Mouse (Mus musculus): ENCODE measurements at regions not wholly inside any gene's neighbourhood (a gene's known extent, or its start where the extent isn't known, plus 50 kb on each side); places are given as distances from the start of the nearest gene placed in this dataset.
A peak's percentile ranks its signal among the peaks of the same experiment; 100 is the strongest.

DNA sequence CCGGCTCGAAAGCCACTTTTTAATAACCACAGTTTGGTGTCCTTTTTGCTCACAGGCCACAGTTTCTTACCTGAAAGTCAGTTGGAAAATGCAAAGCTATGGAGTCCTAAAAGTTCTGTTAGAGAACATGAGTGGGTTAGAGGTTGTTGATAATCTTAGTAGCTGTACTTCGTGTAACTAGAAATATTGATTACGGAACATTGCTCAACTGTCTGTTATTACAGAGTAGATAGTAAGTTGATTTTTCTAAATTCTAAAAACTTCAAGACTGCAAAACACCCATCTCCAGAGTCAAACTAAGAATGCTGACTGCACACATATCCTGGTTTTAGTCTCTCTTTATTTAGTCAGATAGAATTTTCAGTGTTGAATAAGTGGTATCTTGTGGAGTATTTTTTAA lies 111.0 kb downstream of the Slc38a4 start:
- no peak for DNase-seq (ENCODE audit: low read depth, low spot score)
- H3K36me3 ChIP-seq (ENCODE audit: control insufficient read depth, insufficient read depth, low read length, poor library complexity, severe bottlenecking): no peaks in the 10 kb centered on the region
- H3K27me3 ChIP-seq (ENCODE audit: control insufficient read depth, insufficient read depth, low read length, poor library complexity, severe bottlenecking): no peaks in the 10 kb centered on the region

DNA sequence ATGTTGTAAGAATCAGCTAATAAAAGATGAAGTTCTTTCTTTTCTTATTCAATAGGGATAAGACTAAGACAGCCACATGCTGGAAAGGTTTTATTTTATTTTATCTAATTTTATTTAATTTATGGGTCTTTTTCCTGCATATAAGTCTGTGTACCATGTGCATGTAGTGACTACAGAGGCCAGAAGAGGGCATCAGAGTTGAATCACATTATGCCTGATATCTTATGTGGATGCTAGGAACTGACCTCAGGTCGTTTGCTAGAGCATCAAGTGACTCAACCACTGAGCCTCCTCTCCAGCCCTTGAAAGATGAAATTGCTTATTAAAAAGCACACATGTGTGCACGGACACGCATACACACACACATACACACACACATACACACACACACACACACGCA lies 113.1 kb downstream of the Slc38a4 start:
- no peaks in the 10 kb centered on the region for H3K36me3 ChIP-seq (ENCODE audit: control insufficient read depth, insufficient read depth, low read length, poor library complexity, severe bottlenecking)
- H3K27me3 ChIP-seq (ENCODE audit: control insufficient read depth, insufficient read depth, low read length, poor library complexity, severe bottlenecking): no peaks in the 10 kb centered on the region
- no peak for DNase-seq (ENCODE audit: low read depth, low spot score)

DNA sequence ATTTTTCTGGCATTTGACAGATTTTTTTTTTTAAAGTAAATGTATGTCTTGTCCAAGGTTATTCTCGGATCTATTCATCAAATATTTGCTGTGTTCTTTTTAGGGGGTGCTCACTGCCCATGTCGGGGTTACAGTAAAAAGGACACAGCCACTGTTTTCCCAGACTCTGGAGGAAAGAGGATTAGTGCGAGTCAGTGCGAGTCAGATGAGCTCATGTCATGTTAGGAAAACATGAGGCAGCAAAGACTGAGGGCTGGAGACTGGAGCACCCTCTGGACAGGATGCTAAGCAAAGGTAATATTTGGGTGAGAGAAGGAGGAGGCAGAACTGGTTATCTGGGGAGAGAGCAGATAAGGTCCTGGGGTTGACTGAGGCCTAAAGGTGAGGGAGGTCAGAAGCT lies 117.3 kb downstream of the Slc38a4 start:
- DNase-seq (ENCODE audit: low read depth, low spot score): no peak
- H3K36me3 ChIP-seq (ENCODE audit: control insufficient read depth, insufficient read depth, low read length, poor library complexity, severe bottlenecking): no peaks in the 10 kb centered on the region
- no peaks in the 10 kb centered on the region for H3K27me3 ChIP-seq (ENCODE audit: control insufficient read depth, insufficient read depth, low read length, poor library complexity, severe bottlenecking)

DNA sequence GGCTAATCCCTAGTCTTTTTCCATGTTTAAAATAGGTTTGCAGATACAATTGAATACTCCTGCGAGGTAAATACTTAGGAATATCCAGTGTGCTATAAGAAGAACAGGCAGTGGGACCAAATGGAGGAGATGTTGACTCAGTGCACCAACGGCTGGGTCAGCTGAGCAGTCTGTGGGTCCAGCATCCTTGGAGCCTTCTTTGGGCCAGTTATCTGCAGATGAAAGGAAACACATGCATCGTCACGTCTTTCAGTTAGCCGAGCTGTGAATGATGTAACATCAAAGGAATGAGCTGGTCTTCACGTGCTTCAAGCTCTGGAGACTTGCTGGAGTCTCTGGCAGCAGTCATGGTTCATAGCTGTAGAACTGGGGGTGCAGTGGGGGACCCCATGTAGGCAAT lies 118.1 kb downstream of the Slc38a4 start:
- DNase-seq (ENCODE audit: low read depth, low spot score): no peak
- H3K36me3 ChIP-seq (ENCODE audit: control insufficient read depth, insufficient read depth, low read length, poor library complexity, severe bottlenecking): no peaks in the 10 kb centered on the region
- H3K27me3 ChIP-seq (ENCODE audit: control insufficient read depth, insufficient read depth, low read length, poor library complexity, severe bottlenecking): no peaks in the 10 kb centered on the region

DNA sequence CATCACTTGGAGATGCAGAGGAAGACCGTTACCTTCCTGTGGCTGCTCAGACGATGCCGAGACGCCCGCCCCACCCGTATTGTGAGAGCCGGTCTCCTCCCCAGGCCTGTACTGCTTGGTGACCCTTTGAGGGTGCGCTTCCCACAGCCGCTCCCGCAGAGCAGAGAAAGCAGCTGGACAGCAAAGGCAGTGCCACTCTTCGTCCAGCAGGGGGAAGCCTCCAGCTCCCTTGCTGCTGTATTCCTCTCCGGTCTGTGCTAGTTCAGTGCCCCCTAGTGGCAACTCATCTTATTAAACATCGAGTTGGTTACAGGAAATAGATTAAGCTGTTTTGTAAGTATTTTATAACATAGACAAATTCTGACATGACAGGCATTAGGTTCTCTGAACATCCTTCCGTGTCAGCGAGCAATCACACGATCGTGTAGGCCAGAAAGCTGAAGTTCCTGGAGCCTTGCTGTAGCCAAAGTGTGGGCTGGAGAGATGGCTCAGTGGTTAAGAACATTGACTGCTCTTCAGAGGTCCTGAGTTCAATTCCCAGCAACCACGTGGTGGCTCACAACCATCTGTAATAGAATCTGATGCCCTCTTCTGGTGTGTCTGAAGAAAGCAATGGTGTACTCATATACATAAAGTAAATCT lies 118.9 kb downstream of the Slc38a4 start:
- Histone ChIP-seq H3K36me3 (ENCODE audit: control insufficient read depth, insufficient read depth, low read length, poor library complexity, severe bottlenecking) (no peaks in the 10 kb centered on the region), H3K27me3 (ENCODE audit: control insufficient read depth, insufficient read depth, low read length, poor library complexity, severe bottlenecking) (no peaks in the 10 kb centered on the region)
- peak; percentile 94 for DNase-seq (ENCODE audit: low read depth, low spot score)

DNA sequence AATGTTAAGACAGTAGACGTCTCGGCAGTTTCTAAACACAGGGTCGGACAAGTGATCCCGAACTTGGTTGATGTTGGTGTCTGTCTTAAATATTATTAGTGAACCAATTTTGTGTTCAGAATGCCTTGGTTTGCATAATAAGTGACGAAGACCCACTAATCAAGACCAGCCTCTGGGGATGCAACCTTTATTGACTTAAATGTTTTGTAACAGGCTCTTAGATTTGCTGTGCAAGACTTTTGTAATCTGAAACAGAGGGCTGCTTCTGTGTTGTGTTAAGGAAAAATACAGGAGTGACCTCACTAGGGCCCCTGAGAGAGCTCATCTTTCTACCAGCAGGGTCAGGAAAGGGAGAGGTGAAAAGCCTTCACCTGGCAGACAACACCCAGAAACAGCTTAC lies 119.5 kb downstream of the Slc38a4 start:
- Histone ChIP-seq H3K27me3 (ENCODE audit: control insufficient read depth, insufficient read depth, low read length, poor library complexity, severe bottlenecking) (no peaks in the 10 kb centered on the region), H3K36me3 (ENCODE audit: control insufficient read depth, insufficient read depth, low read length, poor library complexity, severe bottlenecking) (no peaks in the 10 kb centered on the region)
- DNase-seq (ENCODE audit: low read depth, low spot score): no peak

DNA sequence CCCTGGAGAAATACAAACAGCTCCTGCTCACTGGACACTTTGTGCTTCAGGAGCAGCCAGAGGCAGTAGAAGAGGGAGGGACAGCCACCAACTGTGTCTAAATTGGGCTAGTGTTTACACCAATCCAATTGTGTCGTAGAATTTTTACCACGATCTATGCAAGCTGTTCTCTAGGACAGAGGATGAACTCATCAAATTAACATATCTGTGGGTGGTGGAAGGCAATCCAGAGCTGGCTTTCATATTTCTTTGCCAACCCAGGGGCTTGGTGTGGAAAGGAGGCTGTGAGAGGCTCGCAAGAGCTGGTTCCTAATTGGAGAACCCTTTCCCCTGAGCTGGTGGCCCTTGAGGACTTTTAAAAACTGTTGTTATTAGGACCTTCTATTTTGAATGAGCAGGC lies 122.3 kb downstream of the Slc38a4 start:
- H3K27me3 ChIP-seq (ENCODE audit: control insufficient read depth, insufficient read depth, low read length, poor library complexity, severe bottlenecking): no peaks in the 10 kb centered on the region
- no peak for DNase-seq (ENCODE audit: low read depth, low spot score)
- no peaks in the 10 kb centered on the region for H3K36me3 ChIP-seq (ENCODE audit: control insufficient read depth, insufficient read depth, low read length, poor library complexity, severe bottlenecking)

DNA sequence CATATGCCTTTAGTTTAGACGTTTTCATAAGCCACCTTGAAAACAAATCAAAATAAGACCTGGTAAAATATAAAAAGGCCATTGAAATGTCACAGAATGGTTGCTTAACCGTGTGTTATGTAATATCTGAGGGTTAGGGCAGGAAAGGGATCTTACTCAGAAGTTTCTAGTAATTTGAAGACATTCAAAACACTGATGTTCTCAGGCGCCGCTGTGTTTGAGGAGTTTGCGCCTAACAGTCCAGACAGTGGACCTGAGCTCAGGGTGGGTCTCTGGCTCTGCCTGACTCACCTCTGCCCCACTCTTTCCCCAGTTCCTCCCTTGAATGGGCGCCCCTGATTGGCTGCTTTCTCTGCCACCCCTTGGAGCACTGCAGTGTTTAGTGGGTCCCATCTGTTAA lies 125.2 kb downstream of the Slc38a4 start:
- no peak for DNase-seq (ENCODE audit: low read depth, low spot score)
- Histone ChIP-seq H3K27me3 (ENCODE audit: control insufficient read depth, insufficient read depth, low read length, poor library complexity, severe bottlenecking) (no peaks in the 10 kb centered on the region), H3K36me3 (ENCODE audit: control insufficient read depth, insufficient read depth, low read length, poor library complexity, severe bottlenecking) (no peaks in the 10 kb centered on the region)

DNA sequence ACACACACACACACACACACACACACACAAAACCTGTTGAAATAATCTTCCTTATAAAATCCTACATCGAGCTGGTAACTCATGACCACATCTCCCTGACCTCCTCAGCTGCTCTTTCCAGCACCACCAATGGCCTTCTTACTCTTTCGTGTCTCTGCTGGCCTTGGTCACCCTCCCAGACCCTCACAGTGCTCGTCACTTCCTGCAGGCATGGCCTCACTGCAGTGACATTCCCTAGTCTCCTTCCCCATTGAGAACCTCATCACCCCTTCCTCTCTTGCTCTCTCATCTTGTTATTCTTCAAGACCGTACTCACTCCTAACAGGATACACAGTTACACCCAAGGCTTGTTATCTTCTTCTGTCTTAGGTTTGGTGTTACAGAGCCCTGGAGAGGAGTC lies 126.0 kb downstream of the Slc38a4 start:
- no peak for DNase-seq (ENCODE audit: low read depth, low spot score)
- Histone ChIP-seq H3K27me3 (ENCODE audit: control insufficient read depth, insufficient read depth, low read length, poor library complexity, severe bottlenecking) (no peaks in the 10 kb centered on the region), H3K36me3 (ENCODE audit: control insufficient read depth, insufficient read depth, low read length, poor library complexity, severe bottlenecking) (no peaks in the 10 kb centered on the region)

DNA sequence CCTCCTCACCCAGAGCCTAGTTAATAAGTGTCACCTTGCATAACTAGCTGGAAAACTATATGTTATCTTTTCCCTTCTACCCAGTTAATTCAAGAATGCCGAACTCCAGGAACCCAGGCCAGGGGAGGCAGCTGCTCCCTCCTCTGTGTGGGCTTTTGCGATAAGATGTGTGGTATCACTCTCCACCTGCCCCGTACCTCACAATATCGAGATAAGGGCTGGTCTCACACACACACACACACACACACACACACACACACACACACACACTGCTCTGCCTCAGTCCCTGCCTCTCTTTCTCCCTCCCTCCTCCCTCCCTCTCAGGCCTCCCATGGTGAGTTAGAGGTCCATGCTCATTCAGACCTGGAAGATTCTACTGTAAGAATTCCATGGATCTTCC lies 127.1 kb downstream of the Slc38a4 start:
- no peak for DNase-seq (ENCODE audit: low read depth, low spot score)
- H3K36me3 ChIP-seq (ENCODE audit: control insufficient read depth, insufficient read depth, low read length, poor library complexity, severe bottlenecking): no peaks in the 10 kb centered on the region
- H3K27me3 ChIP-seq (ENCODE audit: control insufficient read depth, insufficient read depth, low read length, poor library complexity, severe bottlenecking): no peaks in the 10 kb centered on the region

DNA sequence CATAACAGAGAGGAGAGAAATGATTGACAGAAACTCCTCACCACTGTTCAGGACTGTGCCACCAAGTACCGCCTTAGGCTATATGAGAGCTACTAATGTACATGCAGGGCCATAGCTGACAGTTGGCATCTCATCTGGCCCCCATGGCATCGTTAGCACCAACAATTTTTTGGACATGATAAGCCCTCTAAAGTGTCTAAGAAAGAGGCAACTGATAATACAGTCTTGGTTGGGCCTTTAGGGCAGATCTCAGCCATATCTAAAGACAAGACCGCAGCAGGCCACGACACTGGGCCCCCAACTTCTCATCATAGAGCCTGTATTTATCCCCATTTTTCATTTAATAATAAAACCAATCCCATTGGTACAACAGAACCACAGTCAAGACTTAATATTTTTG lies 128.1 kb downstream of the Slc38a4 start:
- no peaks in the 10 kb centered on the region for H3K36me3 ChIP-seq (ENCODE audit: control insufficient read depth, insufficient read depth, low read length, poor library complexity, severe bottlenecking)
- no peak for DNase-seq (ENCODE audit: low read depth, low spot score)
- no peaks in the 10 kb centered on the region for H3K27me3 ChIP-seq (ENCODE audit: control insufficient read depth, insufficient read depth, low read length, poor library complexity, severe bottlenecking)

DNA sequence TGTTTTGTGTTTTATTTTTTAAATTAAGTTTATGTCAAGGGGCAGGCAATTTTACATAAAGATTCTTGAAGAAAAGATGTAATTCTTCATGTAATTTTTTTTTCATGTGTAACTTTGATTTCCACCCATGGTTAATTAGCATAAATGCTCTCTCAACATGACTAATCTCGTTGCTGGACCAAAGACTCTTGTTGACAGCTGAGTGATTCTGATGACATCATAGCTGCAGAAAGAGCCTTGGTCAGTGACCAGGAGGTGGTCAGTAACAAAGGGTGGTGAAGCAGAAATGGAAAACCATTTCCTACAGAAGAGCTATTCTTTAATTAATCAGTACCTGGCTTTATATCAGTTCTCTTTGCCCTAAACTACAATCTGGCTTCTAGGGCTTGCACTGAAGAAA lies 129.1 kb downstream of the Slc38a4 start:
- Histone ChIP-seq H3K27me3 (ENCODE audit: control insufficient read depth, insufficient read depth, low read length, poor library complexity, severe bottlenecking) (no peaks in the 10 kb centered on the region), H3K36me3 (ENCODE audit: control insufficient read depth, insufficient read depth, low read length, poor library complexity, severe bottlenecking) (no peaks in the 10 kb centered on the region)
- DNase-seq (ENCODE audit: low read depth, low spot score): no peak

DNA sequence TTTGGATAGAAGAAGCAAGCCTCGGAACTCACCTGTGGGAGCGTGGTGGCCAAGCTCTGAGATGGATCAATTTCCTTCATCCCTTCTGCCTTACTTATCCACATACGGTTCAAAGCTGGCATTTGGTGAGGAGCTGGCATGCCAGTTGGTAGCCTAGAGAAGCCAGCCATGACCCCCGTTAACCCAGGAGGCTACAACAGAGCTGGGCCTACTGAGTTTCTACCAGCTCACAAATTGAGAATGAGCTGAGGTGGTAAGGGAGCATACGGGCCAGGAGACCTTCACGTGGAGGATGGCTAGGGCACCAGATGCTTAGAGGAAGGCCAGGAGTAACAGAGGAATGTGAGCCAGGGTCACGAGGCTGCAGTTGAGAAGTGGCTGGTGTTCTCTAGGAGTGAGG lies 139.2 kb downstream of the Slc38a4 start:
- H3K36me3 ChIP-seq (ENCODE audit: control insufficient read depth, insufficient read depth, low read length, poor library complexity, severe bottlenecking): no peaks in the 10 kb centered on the region
- H3K27me3 ChIP-seq (ENCODE audit: control insufficient read depth, insufficient read depth, low read length, poor library complexity, severe bottlenecking): no peaks in the 10 kb centered on the region; the same call in 1 of the 2 replicates
- DNase-seq (ENCODE audit: low read depth, low spot score): no peak

DNA sequence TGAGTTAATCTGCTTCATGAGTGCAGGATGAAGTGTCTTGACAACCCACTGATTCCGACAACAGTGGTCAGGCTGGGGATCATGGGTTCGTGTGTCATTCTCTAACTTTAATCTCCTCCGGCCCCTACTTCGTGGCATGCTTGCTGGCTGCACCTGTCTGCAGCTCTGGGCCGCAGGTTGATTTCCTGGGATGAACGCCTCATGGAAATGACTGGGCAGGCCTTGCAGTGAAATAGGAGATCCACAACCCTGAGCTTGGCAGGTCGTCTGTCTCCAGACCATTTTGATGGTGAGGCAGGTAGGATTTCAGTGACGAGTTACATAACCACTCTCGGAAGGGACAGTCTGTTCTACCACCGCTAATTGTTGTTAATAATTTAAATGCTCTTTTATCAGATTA lies 140.2 kb downstream of the Slc38a4 start:
- DNase-seq (ENCODE audit: low read depth, low spot score): no peak
- no peaks in the 10 kb centered on the region for H3K36me3 ChIP-seq (ENCODE audit: control insufficient read depth, insufficient read depth, low read length, poor library complexity, severe bottlenecking)
- no peaks in the 10 kb centered on the region; the same call in 1 of the 2 replicates for H3K27me3 ChIP-seq (ENCODE audit: control insufficient read depth, insufficient read depth, low read length, poor library complexity, severe bottlenecking)

DNA sequence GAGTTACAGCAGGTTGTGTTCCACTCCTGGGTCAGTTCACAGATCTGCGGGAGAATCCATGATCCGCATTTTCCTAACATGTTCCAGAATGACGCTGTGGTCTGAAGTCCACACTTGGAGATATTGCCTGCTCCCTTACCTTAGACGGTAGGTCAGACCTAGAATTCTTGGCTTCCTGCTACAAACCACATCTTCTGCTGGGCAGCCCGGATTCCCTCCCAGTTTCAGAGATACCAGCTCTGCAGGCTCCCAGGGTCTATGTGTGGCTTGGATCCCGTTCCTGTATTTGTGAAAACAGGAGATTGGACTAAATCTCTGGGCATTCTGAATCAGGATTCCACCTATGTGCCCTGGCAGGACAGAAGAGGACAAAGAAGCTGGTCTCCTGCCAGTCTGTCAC lies 140.8 kb downstream of the Slc38a4 start:
- no peak for DNase-seq (ENCODE audit: low read depth, low spot score)
- no peaks in the 10 kb centered on the region; the same call in 1 of the 2 replicates for H3K27me3 ChIP-seq (ENCODE audit: control insufficient read depth, insufficient read depth, low read length, poor library complexity, severe bottlenecking)
- H3K36me3 ChIP-seq (ENCODE audit: control insufficient read depth, insufficient read depth, low read length, poor library complexity, severe bottlenecking): no peaks in the 10 kb centered on the region

DNA sequence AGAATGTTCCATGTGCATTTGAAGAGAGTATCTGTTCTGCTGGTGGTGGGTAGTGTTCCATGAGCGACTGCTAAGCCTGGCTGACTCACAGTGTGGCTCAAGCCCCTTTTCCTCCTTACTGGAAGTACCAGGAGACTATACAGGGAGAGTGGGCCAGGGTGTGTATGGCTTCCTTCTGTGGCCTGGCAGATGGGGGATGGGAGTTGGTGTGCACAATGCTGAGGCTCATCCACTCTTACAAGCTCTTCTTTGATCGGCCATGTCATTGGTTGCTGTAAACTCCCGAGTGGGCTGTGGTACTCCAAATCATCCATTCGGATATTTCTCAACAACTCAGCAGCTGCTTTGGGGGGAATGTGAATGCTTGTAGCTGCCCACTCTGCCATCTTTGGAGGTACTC lies 150.2 kb downstream of the Slc38a4 start:
- Histone ChIP-seq H3K36me3 (ENCODE audit: control insufficient read depth, insufficient read depth, low read length, poor library complexity, severe bottlenecking) (no peaks in the 10 kb centered on the region), H3K27me3 (ENCODE audit: control insufficient read depth, insufficient read depth, low read length, poor library complexity, severe bottlenecking) (no peaks in the 10 kb centered on the region)
- DNase-seq (ENCODE audit: low read depth, low spot score): no peak
